Mouse (Mus musculus) G1E (cell line): ENCODE measurements around the gene Hoxd9.

ENCODE experiments used
- CTCF ChIP-seq: IDR thresholded peaks from 2 replicates; pipeline ENCODE4 v1.5.1; 2012; ENCODE audit warnings: low read depth, low read length, inconsistent platforms, mixed read lengths
- GATA1 ChIP-seq: IDR thresholded peaks from 2 replicates; pipeline ENCODE4 v1.6.1; 2012; ENCODE audit warnings: borderline replicate concordance, low read length, inconsistent platforms, mixed read lengths
- GATA2 ChIP-seq: IDR thresholded peaks from 2 replicates; pipeline ENCODE4 v1.6.1; 2012; ENCODE audit warnings: low read depth, low read length, inconsistent platforms, borderline replicate concordance
- POLR2AphosphoS5 ChIP-seq: IDR thresholded peaks from 2 replicates; pipeline ENCODE4 v1.6.1; 2012; ENCODE audit warnings: low read depth, low read length, inconsistent platforms; ENCODE audit not compliant: insufficient replicate concordance
- TAL1 ChIP-seq: conservative IDR thresholded peaks from 2 replicates; pipeline ENCODE4 v1.6.1; 2012; ENCODE audit warnings: low read depth, low read length, inconsistent platforms, mixed read lengths

DNA sequence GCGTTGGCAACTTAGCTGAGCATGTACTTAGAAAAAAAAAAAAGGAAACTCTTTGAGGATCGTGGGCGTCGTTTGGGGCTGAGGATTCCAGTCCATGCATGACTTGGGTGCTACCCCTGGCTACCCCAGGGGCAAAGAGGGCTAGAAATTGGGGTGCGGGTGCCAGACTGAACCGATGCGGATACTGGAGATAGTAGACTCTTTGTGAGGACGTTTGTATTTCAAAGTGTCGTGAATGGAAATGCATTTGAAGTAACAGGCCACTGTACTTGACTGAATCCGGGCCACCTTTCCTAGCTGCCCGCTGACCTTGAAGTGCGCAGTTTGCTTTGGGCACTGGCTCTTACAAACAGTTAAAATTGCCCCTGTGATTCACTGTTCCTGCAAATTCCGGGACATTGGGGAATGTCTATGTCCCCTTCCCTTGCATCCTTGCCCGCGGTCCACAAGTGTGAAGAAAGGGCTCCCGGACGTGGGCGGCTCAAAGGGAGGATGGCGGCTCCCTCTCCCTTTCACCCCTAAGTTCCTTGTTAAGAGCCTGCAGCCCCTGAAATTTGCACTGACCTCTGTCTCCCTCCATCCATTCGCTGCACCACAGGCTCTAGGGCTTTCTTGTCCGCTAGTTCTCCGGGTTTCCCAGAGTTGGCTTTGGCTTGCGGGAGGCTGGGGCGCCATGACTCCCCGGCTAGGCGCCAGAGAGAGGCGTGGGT lies 10.4 kb upstream of the Hoxd9 start:
- TF ChIP-seq CTCF (no peak), TAL1 (no peak), GATA1 (no peak), POLR2AphosphoS5 (no peak), GATA2 (no peak)
